Mouse (Mus musculus) cerebellum, adult 11 months (tissue): ENCODE measurements around the gene Tnks2.
"Not testable (repeated sequence)": the region's sequence is repeated elsewhere in the genome, so short reads cannot be mapped to it uniquely, and the experiment has no call there.

Experiments used
- DNase-seq: peaks from one replicate; pipeline ENCODE4 v3.0.0; 2022

The Tnks2 gene

DNA sequence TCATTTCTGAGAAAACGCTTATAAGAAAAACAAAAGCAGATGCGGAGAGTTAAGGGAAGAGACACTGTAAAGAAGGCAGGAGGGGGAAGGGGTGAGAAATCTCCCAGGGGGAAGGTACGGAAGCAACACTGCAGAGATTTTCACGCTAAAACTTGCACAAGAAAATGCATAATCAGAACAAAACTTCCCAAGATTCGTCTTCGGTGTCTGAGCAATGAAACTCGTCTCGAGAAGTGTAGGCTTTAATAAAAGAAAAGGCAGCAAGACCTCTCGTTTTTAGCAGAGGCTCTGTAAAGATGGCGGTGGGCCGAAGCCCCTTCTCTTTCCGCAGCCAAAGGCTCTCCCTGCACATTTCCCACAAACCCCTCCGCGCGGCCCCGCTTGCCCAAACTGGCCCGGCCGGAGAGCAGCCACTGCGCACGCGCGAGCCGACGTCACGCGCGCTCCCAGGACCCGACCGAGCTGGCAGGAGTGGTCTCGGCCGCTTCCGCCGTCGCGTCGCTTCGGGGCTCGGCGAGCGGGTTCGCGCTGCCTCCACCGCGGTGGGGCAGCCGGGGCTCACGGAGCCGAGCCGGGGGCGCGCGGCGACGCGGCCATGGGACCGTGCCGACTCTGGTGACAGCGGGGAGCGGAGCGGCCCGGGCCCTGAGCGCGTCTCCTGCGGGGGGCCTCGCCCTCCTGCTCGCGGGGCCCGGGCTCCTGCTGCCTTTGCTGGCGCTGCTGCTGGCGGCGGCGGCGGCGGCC is at the start of gene Tnks2:
Gene Tnks2, plus strand, starts transcription at position 445 of the 744 bp plus-strand sequence.
- peak; percentile 95 for DNase-seq

DNA sequence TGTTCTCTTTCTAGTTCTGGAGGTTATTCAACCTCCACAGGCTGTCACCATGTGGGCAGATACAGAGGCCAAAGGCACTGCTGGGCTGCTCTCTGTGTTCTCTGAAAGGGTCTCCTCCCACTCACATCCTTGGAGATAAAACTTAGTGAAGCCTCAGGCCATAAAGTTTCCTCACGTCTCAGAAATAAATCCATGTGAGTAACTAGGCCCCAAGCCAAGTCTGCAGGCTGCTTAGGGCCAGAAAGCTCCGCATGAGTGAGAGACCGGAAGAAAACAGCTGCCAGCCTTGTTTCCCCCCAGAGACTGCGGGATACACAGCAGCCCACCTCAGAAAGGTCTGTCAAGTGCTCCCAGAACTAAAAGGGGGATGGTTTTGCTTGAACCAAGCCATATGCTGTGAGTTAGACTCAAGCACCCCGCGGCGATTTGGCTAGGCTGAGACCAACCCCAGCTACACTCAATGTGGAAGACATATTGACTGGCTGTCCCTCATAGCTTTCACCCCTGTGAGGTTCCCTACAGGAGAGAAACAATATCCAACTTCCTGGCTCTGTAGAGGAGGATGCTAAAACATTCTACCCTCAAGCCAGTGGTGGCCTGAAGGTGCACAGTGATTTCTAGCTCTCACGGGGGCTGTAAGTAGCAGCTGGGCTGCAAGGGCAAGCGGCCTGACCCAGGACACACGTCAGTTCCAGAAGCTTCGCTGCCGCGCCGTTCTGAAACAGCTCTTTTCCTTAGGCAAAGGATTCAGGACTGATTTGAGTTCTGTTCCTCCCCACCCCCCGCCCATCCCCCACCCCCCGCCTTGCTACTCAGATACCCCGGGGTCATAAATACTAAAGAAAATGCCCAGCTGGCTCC is 43.9 kb upstream of the Tnks2 start:
- peak; percentile 18 for DNase-seq

GRCm38 (mm10) chr19:36792589-36792988 is 41.4 kb upstream of the Tnks2 start:
- DNase-seq, result no peak

GRCm38 (mm10) chr19:36793450-36793849 is 40.6 kb upstream of the Tnks2 start:
- no peak for DNase-seq

DNA sequence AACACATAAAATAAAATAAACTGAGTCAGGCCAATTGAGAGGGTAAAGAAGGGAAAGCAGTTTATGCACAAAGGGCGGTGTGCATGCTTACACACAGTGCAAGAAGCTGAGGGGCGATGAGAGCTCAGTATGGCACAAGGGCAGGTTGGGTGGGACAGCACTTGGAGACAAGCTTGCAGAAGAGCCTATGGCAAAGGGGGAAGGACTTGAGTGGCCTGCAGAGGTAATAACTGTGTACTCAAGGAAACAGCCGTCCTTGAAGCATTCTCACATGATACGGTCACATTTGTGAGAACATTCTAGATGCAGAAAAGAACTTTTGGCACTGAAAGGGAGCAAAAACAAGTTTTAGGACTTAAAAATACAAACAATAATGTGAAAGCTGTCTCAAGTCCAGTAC is 40.0 kb upstream of the Tnks2 start:
- DNase-seq, result no peak

GRCm38 (mm10) chr19:36795277-36795676 is 38.8 kb upstream of the Tnks2 start:
- DNase-seq, result no peak

DNA sequence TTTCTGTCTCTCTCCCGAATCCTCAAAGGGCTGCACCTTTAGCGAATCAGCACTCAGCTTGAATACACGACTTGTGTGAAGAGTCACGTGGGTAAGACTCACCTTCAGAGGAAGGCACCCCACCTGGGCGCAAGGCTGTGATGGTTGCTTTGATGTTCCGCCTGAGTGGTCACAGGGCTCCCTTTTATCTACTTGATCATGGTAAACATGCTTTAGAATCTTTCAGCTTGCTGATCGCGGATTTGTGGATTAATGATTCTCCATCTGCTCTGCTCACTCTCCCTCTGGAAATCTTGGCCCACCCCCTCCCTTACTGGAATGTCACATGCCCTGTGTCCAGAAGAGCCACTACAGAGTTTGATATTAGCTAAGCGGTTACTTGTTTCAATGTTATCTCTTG is 37.1 kb upstream of the Tnks2 start:
- no peak for DNase-seq

DNA sequence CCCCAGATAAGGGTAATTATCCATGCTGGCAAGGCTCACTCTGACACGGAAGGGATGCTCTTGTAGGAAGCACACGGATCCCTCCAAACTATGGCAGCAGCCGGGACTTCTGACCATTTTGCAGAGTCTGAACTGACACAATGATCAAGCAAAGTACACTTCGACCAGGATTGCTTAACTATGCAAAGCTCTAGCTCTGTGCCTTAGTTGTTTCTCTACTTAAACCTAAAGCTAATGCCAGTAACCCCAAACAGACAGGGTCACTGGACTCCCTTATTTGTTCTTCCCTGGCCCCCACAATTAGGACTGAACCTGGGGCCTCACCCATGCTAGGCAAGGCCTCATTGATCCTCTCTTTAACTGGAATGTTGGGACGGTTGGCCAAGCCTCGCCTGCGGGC is 33.7 kb upstream of the Tnks2 start:
- no peak for DNase-seq

DNA sequence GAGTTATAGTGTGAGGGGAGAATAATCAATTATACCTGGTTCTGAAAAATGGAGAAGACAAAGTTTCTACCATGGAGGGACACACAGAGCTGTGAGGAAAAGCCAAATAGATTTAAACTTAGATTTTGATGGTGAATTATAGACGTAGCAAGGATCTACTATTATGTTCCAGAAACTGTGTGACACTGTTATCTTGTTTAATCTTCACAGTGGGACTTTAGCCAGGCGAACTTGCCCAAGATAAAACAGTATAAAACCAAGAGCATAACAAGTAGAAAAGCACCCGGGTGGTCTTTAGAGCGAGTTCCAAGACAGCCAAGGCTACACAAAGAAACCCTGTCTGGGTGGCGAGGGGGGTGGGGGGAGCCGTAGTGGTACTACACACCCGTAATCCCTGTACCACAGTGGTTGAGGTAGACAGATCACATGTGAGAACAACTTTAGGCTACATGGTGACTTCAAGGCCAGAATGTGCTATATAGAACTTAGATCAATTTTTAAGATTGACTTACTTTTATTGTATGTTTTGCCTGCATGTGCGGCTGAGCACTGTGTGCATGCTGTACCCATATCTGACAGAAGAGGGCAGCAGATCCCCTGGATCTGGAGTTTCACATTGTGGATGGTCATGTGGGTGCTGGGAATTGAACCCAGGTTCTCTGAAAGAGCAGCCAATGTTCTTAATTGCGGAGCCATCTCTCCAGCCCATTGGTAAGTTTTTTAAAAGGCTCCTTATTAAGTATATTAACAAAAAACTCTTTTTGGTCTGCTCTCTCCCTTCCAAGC is 32.0 kb upstream of the Tnks2 start:
- no peak for DNase-seq

- no peak for DNase-seq
Measured at GRCm38 (mm10) chr19:36803403-36803802, 30.6 kb upstream of the Tnks2 start.

DNA sequence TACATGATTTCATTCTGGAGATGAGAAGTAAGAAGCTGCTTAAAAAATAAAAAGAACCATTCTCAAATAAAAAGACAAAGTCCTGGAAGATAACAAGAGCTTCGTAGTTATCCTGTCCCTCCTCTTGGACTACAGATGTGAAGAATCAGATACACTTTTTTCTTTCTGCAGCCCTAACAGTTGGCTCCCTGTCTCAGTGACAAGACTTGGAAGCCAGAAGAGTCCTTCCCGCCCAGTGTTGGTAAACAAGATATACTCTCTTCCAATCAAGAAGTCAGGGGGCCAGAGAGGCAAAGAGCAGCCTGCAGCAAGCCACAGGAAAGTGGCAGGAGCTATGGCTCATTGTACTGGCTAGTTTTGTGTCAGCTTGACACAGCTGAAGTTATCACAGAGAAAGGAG is 27.2 kb upstream of the Tnks2 start:
- DNase-seq, result no peak

DNA sequence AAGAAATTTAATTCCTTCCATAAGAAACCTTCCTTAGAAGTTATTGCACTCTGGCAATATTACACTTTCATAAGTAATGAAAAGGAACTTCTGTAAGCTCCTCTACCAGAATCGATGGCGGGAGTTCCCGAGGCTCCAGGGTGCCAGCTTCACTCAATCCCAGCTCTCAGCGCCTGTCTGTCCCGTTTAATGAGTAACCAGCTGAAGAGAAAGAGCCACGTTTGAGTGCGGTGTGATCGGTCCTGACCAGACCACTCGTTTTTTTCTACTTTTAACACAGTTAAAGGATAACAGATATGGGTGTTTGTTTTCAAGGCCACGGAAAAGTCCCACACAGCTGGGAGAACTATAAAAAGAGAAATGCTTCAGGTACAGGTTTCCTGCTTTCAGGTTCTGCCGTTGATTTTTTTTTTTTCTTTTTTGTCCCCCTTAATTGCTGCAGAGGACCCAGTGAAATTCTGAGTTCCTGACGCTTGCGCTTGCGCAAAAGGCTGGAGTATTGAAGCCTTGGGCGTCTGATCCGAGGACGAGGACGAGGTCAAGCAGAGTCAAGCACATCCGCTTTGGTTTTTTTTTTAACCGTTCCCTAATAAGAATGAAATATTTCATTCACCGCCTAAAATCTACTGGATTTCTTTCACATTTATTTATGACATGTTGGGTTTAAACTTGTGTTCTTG is 25.5 kb upstream of the Tnks2 start:
- DNase-seq, result no peak

- no peak for DNase-seq
Measured at GRCm38 (mm10) chr19:36809476-36810168, 24.4 kb upstream of the Tnks2 start.

GRCm38 (mm10) chr19:36812011-36812410 is 22.0 kb upstream of the Tnks2 start:
- DNase-seq, result no peak

DNA sequence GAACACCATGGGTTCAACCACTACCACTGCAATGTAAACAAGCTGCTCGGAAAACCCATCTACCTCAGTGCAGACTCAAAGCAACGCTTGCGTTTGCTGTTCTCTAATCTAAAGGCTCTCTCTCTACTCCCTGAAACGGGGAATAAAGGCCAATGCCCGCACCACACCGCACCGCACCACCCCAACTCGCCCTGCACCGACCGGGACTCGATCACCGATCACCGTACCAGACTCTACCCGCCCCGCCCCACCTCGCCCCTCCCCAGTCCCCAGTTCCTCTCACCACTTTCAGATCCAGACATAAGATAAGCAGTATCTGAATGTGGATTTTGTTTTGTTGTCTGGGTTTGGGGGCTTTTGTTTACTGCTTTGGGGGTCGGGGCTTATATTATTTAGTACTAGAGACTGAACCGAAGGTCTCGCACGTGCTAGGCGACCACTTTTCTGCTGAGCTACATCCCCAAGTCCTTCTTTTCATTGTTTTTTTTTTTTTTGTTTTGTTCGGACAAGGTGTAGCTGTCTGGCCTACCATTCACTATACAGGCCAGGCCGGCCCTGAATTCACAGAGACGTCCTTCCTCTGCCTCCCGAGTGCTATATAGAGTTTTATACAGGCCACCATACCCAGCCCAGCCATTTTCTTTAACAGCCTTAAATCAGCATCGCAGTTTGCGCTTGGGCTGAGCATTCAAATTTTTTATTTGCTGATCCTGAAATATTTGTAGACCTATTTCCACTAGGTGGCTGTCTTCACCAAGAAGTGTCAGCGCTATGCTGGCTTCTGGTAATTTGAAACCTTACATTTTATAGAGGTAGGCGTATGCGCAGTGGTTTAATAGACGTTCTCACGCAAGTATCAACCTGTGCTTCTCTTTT is 18.4 kb upstream of the Tnks2 start:
- peak; percentile 26 for DNase-seq

DNA sequence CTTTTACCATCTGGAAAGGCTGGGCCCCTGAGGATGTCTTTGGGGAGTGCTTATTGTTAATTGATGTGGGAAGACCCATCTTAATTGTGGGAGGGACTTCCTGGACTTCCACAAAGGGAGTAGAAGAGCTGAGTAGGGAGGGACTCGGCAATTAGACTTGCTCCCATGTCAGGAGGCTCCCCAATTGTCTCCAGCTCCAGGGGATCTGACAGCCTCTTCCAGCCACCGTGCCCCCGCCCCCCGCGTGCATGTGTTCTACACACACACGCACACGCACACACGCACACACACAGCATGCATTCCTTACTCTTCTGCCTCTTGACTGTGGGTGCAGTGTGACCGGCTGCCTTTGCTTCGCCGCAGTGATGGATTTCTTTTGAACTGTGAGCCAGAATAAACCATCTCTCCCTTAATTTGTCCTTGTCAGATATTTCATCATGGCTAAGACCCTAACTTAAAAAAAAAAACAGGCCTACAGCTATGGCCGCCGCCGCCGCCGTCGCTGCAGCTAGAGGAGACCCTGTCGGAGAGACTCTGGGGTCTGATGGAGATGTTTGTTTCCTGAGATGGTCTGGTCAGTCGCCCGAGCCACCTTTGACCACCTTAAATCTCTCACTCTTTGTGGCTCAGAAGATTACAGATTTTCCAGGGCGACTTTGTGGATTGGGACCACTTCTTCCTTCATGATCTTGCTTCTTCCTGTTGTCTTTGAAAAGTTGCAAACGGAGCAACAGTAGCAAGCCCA is 15.7 kb upstream of the Tnks2 start:
- DNase-seq, result no peak

DNA sequence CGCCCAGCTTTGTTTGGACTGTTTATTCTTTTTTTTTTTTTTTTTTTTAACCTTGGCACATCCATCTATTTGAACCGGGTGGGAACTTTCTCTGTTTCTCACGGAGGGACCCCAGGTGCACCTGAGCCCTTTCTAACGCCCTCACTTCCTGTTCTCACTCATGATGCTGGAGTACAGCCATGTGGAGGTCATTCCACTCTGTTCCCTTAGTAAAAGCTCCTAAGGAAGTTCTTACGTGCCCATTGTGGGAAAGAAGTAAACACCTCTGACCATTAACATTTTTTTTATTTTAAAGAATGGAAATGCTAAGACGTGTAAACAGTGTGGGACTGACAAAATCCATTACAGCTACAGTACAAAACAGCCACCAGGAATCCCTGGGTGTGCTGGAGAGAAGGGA is 14.8 kb upstream of the Tnks2 start:
- DNase-seq, result no peak

- no peak for DNase-seq
Measured at GRCm38 (mm10) chr19:36820469-36820868, 13.6 kb upstream of the Tnks2 start.

DNA sequence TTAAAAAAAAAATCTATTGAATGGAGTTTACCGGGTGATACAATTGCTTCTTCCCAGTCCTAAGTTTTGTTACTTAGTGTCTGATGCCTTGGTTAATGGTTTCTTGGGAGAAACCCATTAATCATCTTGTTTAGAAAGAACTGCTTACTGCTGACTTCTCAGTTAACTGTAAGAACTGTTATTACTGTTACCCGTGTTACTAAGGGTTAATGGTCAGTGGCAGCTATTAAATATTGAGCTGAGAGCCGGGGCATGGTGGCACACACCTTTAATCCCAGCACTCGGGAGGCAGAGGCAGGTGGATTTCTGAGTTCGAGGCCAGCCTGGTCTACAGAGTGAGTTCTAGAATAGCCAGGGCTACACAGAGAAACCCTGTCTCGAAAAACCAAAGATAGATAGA is 12.7 kb upstream of the Tnks2 start:
- DNase-seq, result not testable (repeated sequence)

GRCm38 (mm10) chr19:36822701-36823100 is 11.3 kb upstream of the Tnks2 start:
- DNase-seq, result no peak
